Mouse (Mus musculus) hindbrain, embryonic 10.5 days (tissue): Measurements from ENCODE around the gene Ifnl2. TPM values are rescaled to one million over a fixed set of nuclear protein-coding genes. Genes with fewer than 3 reads are reported as not detected.
A peak's percentile ranks its signal among the peaks of the same experiment; 100 is the strongest.

Source experiments
- DNase-seq: peaks from one replicate; pipeline ENCODE4 v3.0.0-alpha.2; 2017; ENCODE audit warnings: low spot score
- H3K27ac ChIP-seq: fragments of 300-500 bp; sonication (generic); 2 replicates; pipeline ENCODE4 v1.5.1; 2016; ENCODE audit warnings: mild to moderate bottlenecking, moderate library complexity
- H3K27me3 ChIP-seq: fragments of 300-500 bp; sonication (generic); 2 replicates; pipeline ENCODE4 v1.6.1; 2016; ENCODE audit warnings: mild to moderate bottlenecking; ENCODE audit not compliant: poor library complexity, insufficient read depth, severe bottlenecking
- H3K36me3 ChIP-seq: fragments of 300-500 bp; sonication (generic); 2 replicates; pipeline ENCODE4 v1.6.1; 2016; ENCODE audit warnings: mild to moderate bottlenecking, moderate library complexity
- H3K4me1 ChIP-seq: fragments of 300-500 bp; sonication (generic); replicated peaks from 2 replicates; pipeline ENCODE4 v1.6.1; 2016; ENCODE audit warnings: mild to moderate bottlenecking
- H3K4me3 ChIP-seq: fragments of 300-500 bp; sonication (generic); 2 replicates; pipeline ENCODE4 v1.5.1; 2016; ENCODE audit warnings: mild to moderate bottlenecking, moderate library complexity
- H3K9me3 ChIP-seq: fragments of 300-500 bp; sonication (generic); 2 replicates; pipeline ENCODE4 v1.6.1; 2016; ENCODE audit warnings: mild to moderate bottlenecking, moderate library complexity
- WGBS: fragments of 180-500 bp; shearing (Covaris S2); methylation state at CpG from one replicate; pipeline ENCODE4 v1.1.7; 2016; 5-methylcytosine and 5-hydroxymethylcytosine counted together
- polyA plus RNA-seq: library from polyadenylated mRNA; unstranded; fragments of >200 nt; fragmentation: Nextera tagmentation; extraction: Ambion mirVana; gene quantifications from 2 replicates; pipeline ENCODE4 v1.2.1, GENCODE M21; 2016

The Ifnl2 gene
- polyA plus RNA-seq, 1 experiment from 2014 or later, result not detected

DNA sequence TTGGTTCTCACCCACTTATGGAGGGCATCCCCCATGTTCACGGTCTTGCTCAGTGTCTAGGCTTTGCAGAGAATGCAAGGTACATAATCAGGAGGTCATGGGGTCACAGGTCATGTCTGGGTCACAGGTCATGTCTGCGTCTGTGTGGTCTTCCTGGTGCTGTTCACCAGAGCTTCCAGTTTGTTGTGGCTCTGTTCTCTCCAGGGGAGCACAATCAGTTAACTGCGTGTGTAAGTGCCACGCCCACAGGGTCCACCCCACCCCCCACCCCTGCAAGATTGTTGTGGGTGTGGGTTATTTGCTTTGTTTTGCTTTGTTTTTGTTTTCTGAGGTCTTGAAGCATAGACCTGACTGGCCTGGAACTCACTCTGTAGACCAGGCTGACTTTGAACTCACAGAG lies 26.1 kb downstream of the Ifnl2 start:
- Histone ChIP-seq H3K27ac (no peak overlapping the region), H3K9me3 (no peaks in the 10 kb centered on the region), H3K27me3 (peaks cover 34% of the 10 kb centered on the region), H3K36me3 (no peaks in the 10 kb centered on the region), H3K4me3 (no peak overlapping the region), H3K4me1 (peaks cover 8% of the 10 kb centered on the region)
- DNase-seq, result no peak
- WGBS, result 36% methylated on average over 4 of the region's 4 CpGs

DNA sequence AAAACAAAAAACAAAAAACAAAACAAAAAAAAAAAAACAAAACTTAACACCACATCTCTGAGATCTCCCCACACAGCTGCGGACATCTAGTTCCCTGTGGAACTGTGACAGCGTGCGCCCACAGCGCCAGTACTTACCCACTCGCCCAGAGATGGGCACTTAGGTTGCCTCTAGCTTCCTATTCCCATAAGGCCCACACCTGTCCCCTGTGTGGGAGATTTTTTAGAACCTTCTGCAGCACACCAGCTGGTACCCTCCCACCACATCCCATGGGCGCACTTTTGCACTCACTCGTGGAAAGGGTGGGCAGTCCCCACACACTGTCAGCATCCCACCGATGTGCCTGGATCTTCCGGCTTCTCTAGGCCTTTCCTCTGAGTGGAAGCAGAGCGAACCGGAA lies 27.4 kb downstream of the Ifnl2 start:
- Histone ChIP-seq H3K4me3 (no peak overlapping the region), H3K9me3 (no peaks in the 10 kb centered on the region), H3K27ac (no peak overlapping the region), H3K36me3 (no peaks in the 10 kb centered on the region), H3K4me1 (peaks cover 9% of the 10 kb centered on the region), H3K27me3 (peaks cover 20% of the 10 kb centered on the region)
- no peak for DNase-seq
- WGBS, result 86% methylated on average over 11 of the region's 11 CpGs

DNA sequence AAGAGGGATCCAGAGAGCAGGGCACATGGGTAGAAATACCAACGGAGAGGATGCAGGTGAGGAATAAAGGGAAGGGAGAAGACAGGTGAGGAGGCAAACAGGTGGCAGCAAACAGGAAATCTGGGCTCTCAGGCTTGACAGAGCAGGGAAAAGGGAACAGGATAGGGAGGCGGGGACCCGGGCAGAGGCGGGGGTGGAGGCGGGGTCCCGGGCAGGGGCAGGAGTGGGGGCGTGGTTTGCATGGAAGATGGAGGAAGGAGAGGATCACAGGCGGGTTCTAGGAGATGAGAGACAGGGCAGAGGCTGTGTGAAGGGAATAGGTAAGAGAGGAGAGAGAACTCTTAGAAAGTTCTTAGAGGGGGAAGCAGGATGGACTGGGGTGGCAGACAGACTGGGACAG lies 31.4 kb downstream of the Ifnl2 start:
- H3K9me3 ChIP-seq, result no peaks in the 10 kb centered on the region
- H3K27ac ChIP-seq, result no peak overlapping the region
- H3K36me3 ChIP-seq, result no peaks in the 10 kb centered on the region
- WGBS, result 10% methylated on average over 8 of the region's 8 CpGs
- DNase-seq, result peak; percentile 20
- H3K27me3 ChIP-seq, result 0 out of 2 replicates have a peak, but pooled peaks cover 3% of the 10 kb centered on the region
- H3K4me3 ChIP-seq, result no peak overlapping the region
- peaks cover 7% of the 10 kb centered on the region for H3K4me1 ChIP-seq

DNA sequence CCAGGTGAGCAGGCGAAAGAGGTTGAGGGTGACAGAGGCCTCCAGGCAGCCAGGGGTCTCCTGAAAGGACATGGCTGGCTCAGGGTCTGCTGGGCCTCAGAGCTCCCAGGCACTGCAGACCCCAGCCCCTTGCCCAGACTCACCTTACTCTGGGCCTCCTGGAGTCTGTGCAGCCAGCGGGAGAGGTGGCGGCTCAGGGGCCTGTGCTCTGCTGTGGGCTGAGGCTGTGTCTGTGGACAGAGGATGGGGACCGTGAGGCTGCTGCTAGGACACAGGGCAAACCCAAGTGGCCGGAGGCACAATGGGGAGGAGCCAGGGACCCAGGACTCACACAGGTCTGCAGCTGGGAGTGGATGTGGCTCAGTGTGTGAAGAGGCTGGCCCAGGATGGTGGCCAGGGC lies 32.9 kb downstream of the Ifnl2 start:
- no peaks in the 10 kb centered on the region for H3K9me3 ChIP-seq
- H3K27me3 ChIP-seq, result no peaks in the 10 kb centered on the region
- DNase-seq, result no peak
- no peak overlapping the region for H3K4me3 ChIP-seq
- H3K4me1 ChIP-seq, result peaks cover 7% of the 10 kb centered on the region
- no peak overlapping the region for H3K27ac ChIP-seq
- H3K36me3 ChIP-seq, result no peaks in the 10 kb centered on the region
- WGBS, result 89% methylated on average over 5 of the region's 5 CpGs

DNA sequence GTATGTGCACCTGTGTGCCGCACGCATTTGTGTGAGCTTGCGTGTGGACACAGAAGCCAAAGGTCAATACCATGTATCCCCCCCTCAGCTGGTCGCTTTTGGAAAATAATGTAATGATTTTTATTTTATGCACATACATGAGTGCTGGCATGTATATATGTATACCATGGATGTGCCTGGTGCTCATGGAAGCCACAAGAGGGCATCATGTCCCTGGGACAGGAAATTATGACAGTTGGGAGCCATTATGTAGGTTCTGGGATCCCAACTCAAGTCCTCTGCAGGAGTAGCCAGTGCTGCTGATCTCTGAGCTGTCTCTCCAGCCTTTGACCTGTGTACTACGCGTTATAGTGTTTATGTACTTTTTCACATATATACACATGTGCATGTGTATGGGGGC lies 34.1 kb downstream of the Ifnl2 start:
- Histone ChIP-seq H3K27ac (no peak overlapping the region), H3K36me3 (no peaks in the 10 kb centered on the region), H3K4me3 (no peak overlapping the region), H3K9me3 (no peaks in the 10 kb centered on the region), H3K4me1 (peaks cover 7% of the 10 kb centered on the region), H3K27me3 (no peaks in the 10 kb centered on the region)
- WGBS, result 87% methylated on average over 6 of the region's 6 CpGs
- no peak for DNase-seq

DNA sequence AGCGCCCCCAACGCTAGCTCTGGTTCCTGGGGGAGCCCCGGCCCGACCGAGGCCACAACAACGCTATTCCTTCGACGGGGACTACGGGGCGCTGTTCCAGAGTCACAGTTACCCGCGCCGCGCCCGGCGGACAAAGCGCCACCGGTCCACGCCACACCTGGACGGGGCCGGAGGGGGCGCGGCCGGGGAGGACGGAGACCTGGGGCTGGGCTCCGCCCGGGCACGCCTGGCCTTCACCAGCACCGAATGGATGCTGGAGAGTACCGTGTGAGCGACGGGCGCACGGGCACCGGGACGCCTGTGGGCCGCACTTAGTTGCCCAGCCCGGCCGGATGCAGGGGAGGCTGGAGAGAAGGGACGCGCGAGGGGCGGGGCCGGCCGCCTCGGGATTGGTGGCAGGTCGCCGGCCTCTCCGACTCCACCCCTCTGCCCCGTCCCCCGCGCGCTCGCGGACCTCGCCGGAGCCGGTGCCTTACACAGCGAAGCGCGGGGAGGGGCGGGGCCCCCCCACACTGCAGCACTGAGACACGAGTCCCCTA lies 43.0 kb downstream of the Ifnl2 start:
- Histone ChIP-seq H3K4me3 (peak overlapping the region; percentile 57), H3K36me3 (peaks cover 29% of the 10 kb centered on the region), H3K27ac (peak overlapping the region; percentile 85), H3K4me1 (peaks cover 28% of the 10 kb centered on the region), H3K27me3 (peaks cover 40% of the 10 kb centered on the region), H3K9me3 (no peaks in the 10 kb centered on the region)
- 1% methylated on average over 63 of the region's 63 CpGs for WGBS
- DNase-seq, result peak; percentile 75

DNA sequence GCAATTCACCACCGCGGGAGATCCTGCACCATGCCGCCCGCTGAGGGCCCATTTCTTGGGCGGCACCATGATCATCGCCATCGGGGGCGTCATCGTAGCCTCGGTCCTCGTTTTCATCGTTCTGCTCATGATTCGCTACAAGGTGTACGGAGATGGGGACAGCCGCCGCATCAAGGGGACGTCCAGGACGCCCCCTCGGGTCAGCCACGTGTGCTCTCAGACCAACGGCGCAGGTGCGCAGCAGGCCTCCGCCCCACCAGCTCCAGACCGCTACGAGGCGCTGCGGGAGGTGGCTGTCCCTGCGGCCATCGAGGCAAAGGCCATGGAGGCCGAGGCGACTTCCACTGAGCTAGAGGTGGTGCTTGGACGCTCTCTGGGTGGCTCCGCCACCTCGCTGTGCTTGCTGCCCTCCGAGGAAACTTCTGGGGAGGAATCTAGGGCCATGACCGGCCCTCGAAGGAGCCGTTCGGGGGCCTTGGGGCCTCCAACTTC lies 43.5 kb downstream of the Ifnl2 start:
- DNase-seq, result peak; percentile 35
- Histone ChIP-seq H3K27me3 (peaks cover 40% of the 10 kb centered on the region), H3K9me3 (no peaks in the 10 kb centered on the region), H3K36me3 (peaks cover 35% of the 10 kb centered on the region), H3K27ac (peak overlapping the region; percentile 85), H3K4me3 (peak overlapping the region; percentile 57), H3K4me1 (peaks cover 28% of the 10 kb centered on the region)
- 14% methylated on average over 40 of the region's 40 CpGs for WGBS

DNA sequence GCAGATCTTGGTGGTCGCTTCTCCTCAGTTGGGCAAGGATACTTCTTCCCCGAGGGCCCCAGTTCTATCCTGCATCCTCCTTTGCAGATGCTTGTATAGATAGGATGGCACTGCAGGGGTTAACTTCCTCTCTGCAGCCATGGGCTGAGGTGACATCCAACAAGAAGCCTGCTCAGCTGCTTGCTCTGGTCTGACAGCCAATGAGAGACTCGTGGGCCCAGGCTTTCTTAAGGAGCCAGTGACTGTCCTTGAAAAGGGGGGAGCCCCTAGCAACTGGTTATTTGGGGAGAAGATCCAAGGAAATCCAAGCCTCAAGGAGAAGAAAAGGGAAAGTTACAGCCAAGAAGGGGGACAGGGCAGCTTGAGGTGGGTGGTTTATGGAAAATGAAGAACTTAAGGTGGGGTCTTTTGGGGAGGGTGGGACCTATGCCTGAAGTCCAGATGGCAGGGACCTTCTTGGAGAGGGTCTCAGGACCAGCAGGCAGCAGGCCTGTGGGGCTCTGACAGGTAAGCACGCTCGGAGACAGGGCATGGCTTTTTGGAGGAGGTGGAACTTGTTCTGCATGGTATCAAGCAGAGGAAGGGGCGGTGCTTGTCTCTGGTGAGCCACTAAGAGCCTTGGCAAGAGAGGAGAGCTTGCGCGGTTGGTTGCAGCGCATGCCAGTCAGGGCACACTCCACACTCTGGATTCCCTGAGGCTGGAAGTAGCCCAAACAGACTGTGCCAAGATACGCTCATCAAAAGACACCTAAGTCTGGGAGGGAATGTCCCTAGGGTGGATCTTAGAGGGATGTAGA lies 45.6 kb downstream of the Ifnl2 start:
- 64% methylated on average over 10 of the region's 10 CpGs for WGBS
- peaks cover 40% of the 10 kb centered on the region for H3K27me3 ChIP-seq
- H3K9me3 ChIP-seq, result no peaks in the 10 kb centered on the region
- H3K4me1 ChIP-seq, result peaks cover 28% of the 10 kb centered on the region
- H3K4me3 ChIP-seq, result peak overlapping the region; percentile 11
- peak; percentile 12 for DNase-seq
- 0 out of 2 replicates have a peak overlapping the region, but pooled peaks have one; percentile 29 for H3K27ac ChIP-seq
- peaks cover 56% of the 10 kb centered on the region for H3K36me3 ChIP-seq

DNA sequence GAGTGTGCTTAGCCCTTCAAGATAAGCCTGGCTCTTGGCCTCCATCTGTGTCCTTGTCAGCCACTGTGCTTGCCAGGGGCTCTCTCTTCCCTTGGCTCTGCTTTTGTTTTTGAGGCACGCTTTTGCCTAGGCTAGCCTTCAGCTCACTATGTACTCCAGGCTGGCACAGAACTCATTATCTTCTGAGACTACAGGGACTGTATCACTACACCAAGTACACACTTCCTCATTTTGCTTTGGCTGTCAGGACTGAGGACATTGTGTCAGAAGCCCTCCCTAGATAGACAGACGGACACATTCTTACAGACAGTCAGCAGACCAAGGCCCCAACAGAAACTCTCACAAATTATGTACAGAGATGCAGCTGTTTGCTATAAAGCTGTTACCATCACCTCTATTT lies 47.5 kb downstream of the Ifnl2 start:
- 0 out of 2 replicates have a peak, but pooled peaks cover 4% of the 10 kb centered on the region for H3K9me3 ChIP-seq
- no peak overlapping the region for H3K27ac ChIP-seq
- 93% methylated on average over 2 of the region's 2 CpGs for WGBS
- H3K4me1 ChIP-seq, result peaks cover 28% of the 10 kb centered on the region
- no peak for DNase-seq
- peaks cover 75% of the 10 kb centered on the region for H3K36me3 ChIP-seq
- H3K4me3 ChIP-seq, result no peak overlapping the region
- peaks cover 28% of the 10 kb centered on the region for H3K27me3 ChIP-seq

DNA sequence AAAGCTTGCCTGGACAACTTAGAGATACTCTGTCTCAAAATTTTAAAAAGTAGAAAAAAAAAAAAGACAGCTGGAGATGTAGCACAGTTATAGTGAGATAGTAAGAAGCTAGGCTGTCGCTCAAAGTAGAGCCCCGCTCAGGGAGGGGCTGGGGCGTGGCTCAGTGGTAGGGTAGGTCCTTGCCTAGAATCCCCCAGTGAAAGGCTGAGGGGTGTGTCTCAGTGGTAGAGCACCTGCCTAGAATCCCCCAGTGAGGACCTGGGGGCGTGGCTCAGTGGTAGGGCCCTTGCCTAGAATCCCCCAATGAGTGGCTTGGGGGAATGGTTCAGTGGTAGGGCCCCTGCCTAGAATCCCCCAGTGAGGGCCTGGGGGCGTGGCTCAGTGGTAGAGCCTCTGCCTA lies 49.9 kb downstream of the Ifnl2 start:
- H3K9me3 ChIP-seq, result 0 out of 2 replicates have a peak, but pooled peaks cover 4% of the 10 kb centered on the region
- H3K27ac ChIP-seq, result no peak overlapping the region
- H3K4me3 ChIP-seq, result no peak overlapping the region
- DNase-seq, result no peak
- peaks cover 14% of the 10 kb centered on the region; the same call in 1 of the 2 replicates for H3K4me1 ChIP-seq
- H3K27me3 ChIP-seq, result peaks cover 4% of the 10 kb centered on the region; the same call in 1 of the 2 replicates
- 92% methylated on average over 5 of the region's 5 CpGs for WGBS
- peaks cover 97% of the 10 kb centered on the region for H3K36me3 ChIP-seq

Other genes with a start within 250 kb of the Ifnl2 start
- gene Eid2, start 242.6 kb downstream of the Ifnl2 start, polyA plus RNA-seq, result 2.1 TPM in 2 replicates
- 11.8 and 14.3 TPM in 2 replicates for gene Eid2b, start 232.7 kb downstream of the Ifnl2 start, polyA plus RNA-seq
- gene Selenov, start 219.3 kb downstream of the Ifnl2 start, polyA plus RNA-seq, result 0.58 and 0.80 TPM in 2 replicates
- gene Dll3, start 208.2 kb downstream of the Ifnl2 start, polyA plus RNA-seq, result 50.2 and 88.5 TPM in 2 replicates
- gene Timm50, start 198.4 kb downstream of the Ifnl2 start, polyA plus RNA-seq, result 252 and 255 TPM in 2 replicates
- 107 and 118 TPM in 2 replicates for gene Supt5, start 171.7 kb downstream of the Ifnl2 start, polyA plus RNA-seq
- 777 and 925 TPM in 2 replicates for gene Rps16, start 159.8 kb downstream of the Ifnl2 start, polyA plus RNA-seq
- 82.4 and 93.0 TPM in 2 replicates for gene Plekhg2, start 137.9 kb downstream of the Ifnl2 start, polyA plus RNA-seq
- 5.3 and 5.8 TPM in 2 replicates for gene Zfp36, start 130.2 kb downstream of the Ifnl2 start, polyA plus RNA-seq
- gene Med29, start 117.7 kb downstream of the Ifnl2 start, polyA plus RNA-seq, result 62.9 and 65.0 TPM in 2 replicates
- 83.2 and 85.4 TPM in 2 replicates for gene Paf1, start 117.5 kb downstream of the Ifnl2 start, polyA plus RNA-seq
- 6.7 and 7.1 TPM in 2 replicates for gene Gmfg, start 73.0 kb downstream of the Ifnl2 start, polyA plus RNA-seq
- 4.4 and 5.2 TPM in 2 replicates for gene Lrfn1, start 58.5 kb downstream of the Ifnl2 start, polyA plus RNA-seq
- gene Ifnl3, start 12.4 kb upstream of the Ifnl2 start, polyA plus RNA-seq, result not detected in 2 replicates
- not detected in 2 replicates for gene Sycn, start 30.4 kb upstream of the Ifnl2 start, polyA plus RNA-seq
- gene Nccrp1, start 36.8 kb upstream of the Ifnl2 start, polyA plus RNA-seq, result 0.10 TPM in 1 of 2 replicates, not detected in the other
- gene Samd4b, start 87.7 kb upstream of the Ifnl2 start, polyA plus RNA-seq, result 34.0 and 44.0 TPM in 2 replicates
- 51.8 and 66.0 TPM in 2 replicates for gene Pak4, start 87.7 kb upstream of the Ifnl2 start, polyA plus RNA-seq
- not detected in 2 replicates for gene Acp7, start 120.9 kb upstream of the Ifnl2 start, polyA plus RNA-seq
- 5.6 TPM in 2 replicates for gene Fbxo27, start 182.4 kb upstream of the Ifnl2 start, polyA plus RNA-seq
- 8.8 and 10.4 TPM in 2 replicates for gene Fbxo17, start 206.3 kb upstream of the Ifnl2 start, polyA plus RNA-seq
- gene Mrps12, start 231.4 kb upstream of the Ifnl2 start, polyA plus RNA-seq, result 151 and 160 TPM in 2 replicates
- 38.6 and 43.9 TPM in 2 replicates for gene Sars2, start 231.5 kb upstream of the Ifnl2 start, polyA plus RNA-seq
- 0.22 and 0.48 TPM in 2 replicates for gene Ccer2, start 245.7 kb upstream of the Ifnl2 start, polyA plus RNA-seq